Mouse (Mus musculus): ENCODE measurements around the gene Pex26.

Pex26 gene

DNA sequence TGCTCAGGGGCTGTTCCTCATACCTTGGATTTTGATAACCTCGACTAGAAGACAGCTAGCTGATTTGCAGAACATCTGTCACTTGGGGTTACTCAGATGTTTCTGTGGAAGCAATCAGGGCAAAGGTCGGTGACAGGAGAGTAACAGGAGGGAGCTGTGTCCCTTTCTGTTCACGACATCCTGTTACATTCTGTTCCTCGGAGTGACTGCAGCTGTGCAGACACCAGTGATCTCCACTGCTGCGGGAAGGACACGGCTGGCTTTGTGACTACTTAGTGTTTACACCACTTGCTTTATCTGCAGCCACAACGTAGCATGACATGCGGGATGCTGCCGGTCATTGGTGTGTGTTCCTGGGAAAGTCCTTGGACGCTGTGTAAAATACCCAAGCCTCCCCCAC lies 59.7 kb downstream of the Pex26 start:
- DNase-seq = no peak

- DNase-seq = peak; percentile 78
These were observed 61.9 kb downstream of the Pex26 start, which contains the start of gene Usp18 for GRCm38 (mm10) chr6:121245127-121246036. Gene Usp18 (plus strand): TSS chr6:121245906.

DNA sequence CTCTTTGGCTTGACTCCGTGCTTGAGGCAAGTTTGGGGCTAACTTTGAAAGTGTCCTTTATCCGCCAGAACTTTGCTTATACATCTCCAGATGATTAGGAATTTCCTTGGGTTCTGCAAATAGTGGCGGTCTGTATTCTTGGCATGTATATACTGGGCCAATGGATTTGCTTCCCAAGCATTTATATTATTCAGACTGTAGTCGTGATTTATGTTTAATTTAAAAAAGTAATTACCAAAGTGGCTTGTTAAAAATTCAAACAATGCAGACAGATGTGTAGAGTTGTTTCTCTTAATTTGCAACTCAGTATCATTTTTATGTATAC lies 62.5 kb downstream of the Pex26 start:
- DNase-seq = no peak

Data from layer of hippocampus, adult 9-11 months (tissue).